Mouse (Mus musculus) kidney, adult 2 months (tissue): ENCODE data around the gene Gm20683. TPM values are rescaled to one million over a fixed set of nuclear protein-coding genes. Genes with fewer than 3 reads are reported as not detected.

Experiments used
- DNase-seq: peaks from one replicate; pipeline ENCODE4 v3.0.0; 2021
- H3K27ac ChIP-seq: fragments of 200-500 bp; 2 replicates; pipeline ENCODE4 v1.5.1; 2012; ENCODE audit warnings: low read depth, low read length, control low read depth, inconsistent platforms; ENCODE audit not compliant: insufficient read depth
- H3K27me3 ChIP-seq: fragments of 200-500 bp; replicated peaks from 2 replicates; pipeline ENCODE4 v1.6.1; 2012; ENCODE audit warnings: mild to moderate bottlenecking, moderate library complexity, low read length, inconsistent platforms; ENCODE audit not compliant: control insufficient read depth, insufficient read depth
- H3K36me3 ChIP-seq: fragments of 200-500 bp; 2 replicates; pipeline ENCODE4 v1.6.1; 2012; ENCODE audit warnings: mild to moderate bottlenecking, moderate library complexity, low read length, inconsistent platforms; ENCODE audit not compliant: control insufficient read depth, insufficient read depth
- H3K4me1 ChIP-seq: fragments of 200-500 bp; 2 replicates; pipeline ENCODE4 v1.6.1; 2011; ENCODE audit warnings: low read length; ENCODE audit not compliant: control insufficient read depth, insufficient read depth
- H3K4me3 ChIP-seq: fragments of 200-500 bp; 2 replicates; pipeline ENCODE4 v1.5.1; 2011; ENCODE audit warnings: mild to moderate bottlenecking, low read depth, low read length, control low read depth; ENCODE audit not compliant: insufficient read depth
- CTCF ChIP-seq: fragments of 200-500 bp; conservative IDR thresholded peaks from 2 replicates; pipeline ENCODE4 v1.5.1; 2011; ENCODE audit warnings: low read depth, mild to moderate bottlenecking, control low read depth, low read length, moderate library complexity, mixed read lengths; ENCODE audit not compliant: insufficient read depth, insufficient read length
- POLR2A ChIP-seq: fragments of 200-500 bp; IDR thresholded peaks from one replicate; pipeline ENCODE4 v1.6.1; 2011; ENCODE audit warnings: low read depth, low read length, control low read depth
- WGBS: fragments of 180-500 bp; shearing (Covaris S2); methylation state at CpG from one replicate; pipeline ENCODE4 v1.1.7; 2018; 5-methylcytosine and 5-hydroxymethylcytosine counted together
- polyA plus RNA-seq: library from polyadenylated mRNA; depleted of rRNA; stranded (reverse); fragments of >200 nt; gene quantifications from 2 replicates; pipeline ENCODE4 v1.2.3, GENCODE M21; 2012

Gene Gm20683
- polyA plus RNA-seq, 1 experiment, result 26.3 TPM

- no peak overlapping the region for H3K27ac ChIP-seq
- no peak for DNase-seq
- H3K36me3 ChIP-seq, result no peaks in the 10 kb centered on the region
- H3K4me1 ChIP-seq, result peaks cover 8% of the 10 kb centered on the region; the same call in 1 of the 2 replicates
- H3K4me3 ChIP-seq, result no peak overlapping the region
- TF ChIP-seq CTCF (no peak), POLR2A (no peak)
- 56% methylated on average over 5 of the region's 5 CpGs for WGBS
- H3K27me3 ChIP-seq, result no peaks in the 10 kb centered on the region
Observed at GRCm38 (mm10) chr17:25882306-25882705, 40.7 kb upstream of the Gm20683 start.

DNA sequence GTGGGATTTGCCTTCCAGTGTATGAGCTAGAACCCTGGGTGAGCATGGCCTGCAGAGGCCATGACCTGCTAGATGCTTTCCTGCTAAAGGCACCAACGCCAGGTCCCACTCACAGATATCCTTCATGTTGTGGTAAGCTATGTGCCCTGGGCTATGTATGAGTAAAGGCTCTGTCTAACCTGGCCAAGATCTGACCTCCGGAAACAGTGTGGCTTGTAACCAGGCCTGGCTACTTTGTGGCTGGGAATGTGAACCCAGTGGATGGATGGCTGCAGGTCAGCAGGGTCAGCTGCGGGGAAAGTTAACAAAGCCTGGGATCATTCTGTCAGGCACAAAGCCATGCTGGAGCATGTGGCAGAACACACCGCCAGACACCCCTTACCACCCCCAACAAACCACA is 40.1 kb upstream of the Gm20683 start:
- TF ChIP-seq CTCF (no peak), POLR2A (no peak)
- 36% methylated on average over 4 of the region's 4 CpGs for WGBS
- H3K4me1 ChIP-seq, result peaks cover 13% of the 10 kb centered on the region; the same call in 1 of the 2 replicates
- H3K4me3 ChIP-seq, result no peak overlapping the region
- no peak overlapping the region for H3K27ac ChIP-seq
- H3K27me3 ChIP-seq, result no peaks in the 10 kb centered on the region
- no peaks in the 10 kb centered on the region for H3K36me3 ChIP-seq
- no peak for DNase-seq

- Histone ChIP-seq H3K36me3 (no peaks in the 10 kb centered on the region), H3K4me1 (peaks cover 19% of the 10 kb centered on the region; the same call in 1 of the 2 replicates), H3K4me3 (no peak overlapping the region), H3K27ac (no peak overlapping the region), H3K27me3 (no peaks in the 10 kb centered on the region)
- DNase-seq, result peak; percentile 71
- WGBS, result 26% methylated on average over 5 of the region's 5 CpGs
- TF ChIP-seq CTCF (no peak), POLR2A (no peak)
Observed at GRCm38 (mm10) chr17:25880913-25881641, 39.5 kb upstream of the Gm20683 start.

DNA sequence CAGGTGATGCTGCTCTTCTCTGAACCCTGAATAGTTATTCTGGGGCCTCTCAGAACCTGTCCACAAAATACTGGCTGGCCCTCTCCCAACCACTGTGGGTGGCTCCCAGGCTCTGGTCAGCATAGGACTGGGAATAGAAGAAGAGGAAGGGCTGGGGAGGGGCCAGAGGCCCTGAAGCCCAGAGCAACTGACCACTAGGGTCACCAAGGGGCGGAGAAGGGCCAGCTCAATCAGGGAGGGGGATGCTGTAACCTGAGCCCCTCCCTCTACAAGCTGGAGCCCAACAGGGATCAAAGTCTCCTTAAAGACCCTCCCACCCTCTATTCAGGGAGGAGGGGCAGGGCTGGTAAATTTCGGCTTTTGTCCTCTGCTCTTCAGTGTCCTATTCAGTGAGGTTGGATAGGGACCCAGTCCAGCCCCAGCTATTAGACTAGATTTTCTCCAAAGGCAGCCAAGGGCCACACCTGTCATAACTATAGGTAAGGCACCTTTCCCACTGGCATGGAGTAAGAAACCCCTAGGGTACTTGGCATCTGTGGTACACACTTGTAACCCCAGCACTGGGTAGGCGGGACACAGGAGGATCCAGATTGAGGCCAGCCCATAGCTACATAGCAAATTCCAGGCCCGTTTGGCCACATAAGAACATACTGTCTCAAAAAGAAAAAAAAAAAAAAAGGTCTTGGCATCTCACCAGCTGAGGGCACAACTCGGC is 38.8 kb upstream of the Gm20683 start, which contains the start of gene Wfikkn1:
Gene Wfikkn1, minus strand, starts transcription at position 663 of the 715 bp plus-strand sequence.
- TF ChIP-seq POLR2A, result no peak
- no peak for TF ChIP-seq CTCF
- Histone ChIP-seq H3K36me3 (no peaks in the 10 kb centered on the region), H3K27me3 (no peaks in the 10 kb centered on the region), H3K4me1 (peaks cover 22% of the 10 kb centered on the region; the same call in 1 of the 2 replicates), H3K4me3 (no peak within 1 kb of the TSS), H3K27ac (no peak within 1 kb of the TSS)
- DNase-seq, result no peak
- WGBS, result 42% methylated on average over 5 of the region's 5 CpGs

DNA sequence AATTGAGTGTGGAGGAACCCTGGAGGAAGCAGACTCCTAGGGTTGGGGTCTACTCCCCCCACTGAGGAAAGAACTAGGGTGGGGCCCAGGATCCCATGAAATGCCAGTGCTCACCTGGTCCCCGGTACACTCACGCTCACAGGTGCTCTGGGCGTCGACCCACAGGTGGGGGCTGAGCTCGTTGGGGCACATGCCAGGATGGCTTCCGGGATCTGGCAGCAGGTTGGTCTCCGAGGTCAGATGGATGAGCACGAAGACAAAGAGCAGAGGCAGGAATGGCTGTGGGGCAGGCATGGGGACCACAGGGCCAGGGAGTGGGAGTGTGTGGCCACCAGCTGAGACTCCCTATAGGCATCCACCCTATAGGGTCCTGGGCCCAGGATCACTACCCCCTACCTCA is 38.2 kb upstream of the Gm20683 start:
- Histone ChIP-seq H3K4me3 (no peak overlapping the region), H3K36me3 (no peaks in the 10 kb centered on the region), H3K4me1 (peaks cover 22% of the 10 kb centered on the region; the same call in 1 of the 2 replicates), H3K27ac (no peak overlapping the region), H3K27me3 (no peaks in the 10 kb centered on the region)
- 54% methylated on average over 8 of the region's 8 CpGs for WGBS
- no peak for TF ChIP-seq CTCF
- TF ChIP-seq POLR2A, result no peak
- no peak for DNase-seq

- no peaks in the 10 kb centered on the region for H3K36me3 ChIP-seq
- H3K4me3 ChIP-seq, result no peak overlapping the region
- peak; percentile 70 for TF ChIP-seq CTCF
- no peak for TF ChIP-seq POLR2A
- DNase-seq, result peak; percentile 82
- H3K27me3 ChIP-seq, result no peaks in the 10 kb centered on the region
- peaks cover 27% of the 10 kb centered on the region; the same call in 1 of the 2 replicates for H3K4me1 ChIP-seq
- H3K27ac ChIP-seq, result no peak overlapping the region
- 42% methylated on average over 4 of the region's 4 CpGs for WGBS
Observed at GRCm38 (mm10) chr17:25879261-25879660, 37.7 kb upstream of the Gm20683 start.

DNA sequence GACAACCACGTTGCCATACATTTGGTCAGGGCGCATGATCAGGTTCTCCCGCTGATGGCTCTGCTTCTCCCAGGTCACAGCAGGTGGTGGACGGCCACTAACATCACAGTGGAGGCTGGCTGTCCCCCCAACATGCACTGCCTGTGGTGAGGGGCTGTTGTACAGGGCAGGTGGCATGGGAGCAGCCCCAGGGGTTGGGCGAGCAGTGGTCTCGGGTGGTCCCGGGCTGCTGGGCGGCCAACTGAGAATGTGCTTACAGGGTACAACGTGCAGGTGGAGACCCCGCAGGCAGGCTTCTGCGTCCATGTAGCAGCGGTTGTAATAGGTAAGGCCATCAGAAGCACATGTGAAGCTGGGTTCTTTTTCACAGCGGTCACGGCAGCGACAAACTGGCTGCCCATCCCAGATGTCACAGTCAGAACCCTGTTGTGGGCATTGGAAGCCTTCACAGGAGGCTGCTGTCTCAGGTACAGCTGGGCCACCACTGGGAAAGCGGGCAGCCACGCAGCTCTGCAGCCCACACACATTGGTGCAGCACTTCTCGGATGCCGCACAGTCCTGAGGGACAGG is 37.1 kb upstream of the Gm20683 start:
- peaks cover 31% of the 10 kb centered on the region; the same call in 1 of the 2 replicates for H3K4me1 ChIP-seq
- H3K36me3 ChIP-seq, result no peaks in the 10 kb centered on the region
- 89% methylated on average over 19 of the region's 19 CpGs for WGBS
- H3K27me3 ChIP-seq, result no peaks in the 10 kb centered on the region
- H3K4me3 ChIP-seq, result no peak overlapping the region
- H3K27ac ChIP-seq, result no peak overlapping the region
- DNase-seq, result no peak
- TF ChIP-seq CTCF (no peak), POLR2A (no peak)
